In genomic region chr10:89439380-89439779, GRCm38 (mm10) we compare ENCODE assay signal across 22 mouse cellular contexts. TPM values are rescaled to one million over a fixed set of nuclear protein-coding genes. Genes with fewer than 3 reads are reported as not detected.
DNase-seq lines count a peak whose midpoint lies in the region; ATAC-seq lines count a peak whose summit lies in the region.
"Had no signal": no experiment of that assay in that cellular context is flagged by ENCODE, and none has a peak within 500 bp of the region (broad histone marks: within the 10 kb centered on the region; RNA-seq: fewer than 3 reads in every experiment).

No protein-coding gene starts in this region.

- no peaks in the 10 kb centered on the region for H3K27me3 ChIP-seq in heart, embryonic 13.5 days (replicated peaks)
- no peaks in the 10 kb centered on the region for H3K27me3 ChIP-seq in megakaryocyte, embryonic 14.5 days (replicated peaks)
- H3K27me3 ChIP-seq: liver, embryonic 13.5 days; stomach, embryonic 15.5 days had no signal

- H3K27ac ChIP-seq in heart, embryonic 13.5 days (replicated peaks), result peak overlapping the region; percentile 65
- H3K27ac ChIP-seq: forebrain, embryonic 13.5 days; hindbrain, postnatal 0 days; kidney, postnatal 0 days; left cerebral cortex, adult 2 months; liver, embryonic 13.5 days; stomach, embryonic 15.5 days had no signal

- H3K4me3 ChIP-seq in heart, embryonic 13.5 days, result no peak overlapping the region
- peak overlapping the region; percentile 38 for H3K4me3 ChIP-seq in megakaryocyte, embryonic 14.5 days (replicated peaks)
- H3K4me3 ChIP-seq: forebrain, embryonic 13.5 days; left cerebral cortex, adult 2 months; liver, embryonic 13.5 days; stomach, embryonic 15.5 days had no signal

- H3K36me3 ChIP-seq in heart, embryonic 13.5 days, result peaks cover 33% of the 10 kb centered on the region
- H3K36me3 ChIP-seq in megakaryocyte, embryonic 14.5 days (replicated peaks; ENCODE audit: low read length), result peaks cover 67% of the 10 kb centered on the region
- H3K36me3 ChIP-seq: stomach, embryonic 15.5 days had no signal

- peaks cover 58% of the 10 kb centered on the region for H3K4me1 ChIP-seq in heart, embryonic 13.5 days
- H3K4me1 ChIP-seq in megakaryocyte, embryonic 14.5 days, result peaks cover 50% of the 10 kb centered on the region

- no peak for ATAC-seq in heart, embryonic 13.5 days (ENCODE audit: extremely low read depth, insufficient number of reproducible peaks, low FRiP score, low TSS enrichment)
- ATAC-seq in megakaryocyte, adult 5-6 weeks (ENCODE audit: poor library complexity, severe bottlenecking), result no peak
- ATAC-seq: CD4-positive, CD25-positive, alpha-beta regulatory T cell, adult 4 months; forebrain, embryonic 13.5 days; hindbrain, postnatal 0 days had no signal

- peaks cover 4% of the 10 kb centered on the region; the same call in 1 of the 2 replicates for H3K9me3 ChIP-seq in heart, embryonic 13.5 days
- peaks cover 6% of the 10 kb centered on the region for H3K9me3 ChIP-seq in megakaryocyte, embryonic 14.5 days
- H3K9me3 ChIP-seq: forebrain, embryonic 13.5 days; liver, embryonic 13.5 days; stomach, embryonic 15.5 days had no signal

- peak overlapping the region; percentile 13; the same call in 1 of the 2 replicates for H3K9ac ChIP-seq in heart, embryonic 13.5 days
- H3K9ac ChIP-seq: forebrain, embryonic 13.5 days; liver, embryonic 13.5 days; lung, embryonic 14.5 days; stomach, embryonic 15.5 days had no signal

- WGBS in heart, embryonic 13.5 days, result 39% methylated on average over 7 of the region's 7 CpGs

- H3K4me2 ChIP-seq in heart, embryonic 13.5 days, result peak overlapping the region; percentile 51
- H3K4me2 ChIP-seq: forebrain, embryonic 13.5 days; liver, embryonic 13.5 days; lung, embryonic 14.5 days; stomach, embryonic 15.5 days had no signal

- DNase-seq in adrenal gland, adult 2 months, result peak; percentile 58
- DNase-seq in adrenal gland, adult 18-20 months (ENCODE audit: low spot score in 2 of 2), result no peak
- DNase-seq in heart, adult 8-10 months (ENCODE audit: low spot score), result no peak
- no peak for DNase-seq in ovary, postnatal 36 days (ENCODE audit: low spot score)
- DNase-seq: adrenal gland, postnatal 10 days; cerebellum, adult 9-10 months; gastrocnemius, postnatal 36 days; kidney, adult 2 months; liver, embryonic 13.5 days; lung, embryonic 14.5 days; right cerebral cortex, adult 18-20 months; right cerebral cortex, postnatal 4 days; thymus, postnatal 25 days had no signal

RNA-seq across cellular contexts. Expression of gene Gas2l3, which starts 4.4 kb away (rescaled TPM):
- total RNA-seq in adrenal gland, adult 2 months (2021), result 1 to 10 TPM; 2.3 to 8.1 TPM
- 0.38 and 1.1 TPM in 2 replicates for polyA plus RNA-seq in adrenal gland, adult 2 months (2012; rRNA removed)
- total RNA-seq in adrenal gland, adult 18-20 months (2021), result 1 to 10 TPM; 2.2 TPM
- 16.8 and 23.2 TPM in 2 replicates for polyA plus RNA-seq in heart, embryonic 13.5 days (2015; fragmentation: Nextera tagmentation; extraction: Ambion mirVana)
- 1 to 10 TPM; 2.7 to 4.2 (median 3.2) TPM for total RNA-seq in heart, adult 8-10 months (2022)
- polyA plus RNA-seq in megakaryocyte, embryonic 14.5 days (2012; ENCODE audit: insufficient read depth, low replicate concordance), result 0.20 TPM in 1 of 2 replicates, not detected in the other
- 24.4 and 26.2 TPM in 2 replicates for total RNA-seq in megakaryocyte, adult 5-6 weeks (2015)
- total RNA-seq in megakaryocyte, adult 5-6 weeks (2017), result 31.9 and 41.4 TPM in 2 replicates
